Mouse (Mus musculus) subcutaneous adipose tissue, adult 2 months (tissue): ENCODE results near the gene Hist1h4d. TPM values are rescaled to one million over a fixed set of nuclear protein-coding genes. Genes with fewer than 3 reads are reported as not detected.

ENCODE experiments used
- polyA plus RNA-seq: library from polyadenylated mRNA; depleted of rRNA; stranded (reverse); fragments of >200 nt; gene quantifications from 2 replicates; pipeline ENCODE4 v1.2.3, GENCODE M21; 2012; ENCODE audit warnings: low replicate concordance; rRNA removed

Hist1h4d gene
- polyA plus RNA-seq, 1 experiment = 10.8 TPM

Other genes starting within 250 kb of the Hist1h4d start
- gene Zfp322a, start 212.4 kb upstream of the Hist1h4d start, polyA plus RNA-seq = 1.7 and 3.0 TPM in 2 replicates
- gene Abt1, start 157.7 kb upstream of the Hist1h4d start, polyA plus RNA-seq = 3.0 and 4.4 TPM in 2 replicates
- gene Btn1a1, start 115.7 kb upstream of the Hist1h4d start, polyA plus RNA-seq = not detected in 2 replicates
- gene Btn2a2, start 92.7 kb upstream of the Hist1h4d start, polyA plus RNA-seq = not detected in 2 replicates
- 57.5 and 141 TPM in 2 replicates for gene Hist1h4h, start 50.5 kb upstream of the Hist1h4d start, polyA plus RNA-seq
- gene Hist1h2af, start 47.7 kb upstream of the Hist1h4d start, polyA plus RNA-seq = 3.5 and 114 TPM in 2 replicates
- gene Hist1h3g, start 46.2 kb upstream of the Hist1h4d start, polyA plus RNA-seq = 1.4 and 14.2 TPM in 2 replicates
- 0.62 and 1.6 TPM in 2 replicates for gene Hist1h2bh, start 38.2 kb upstream of the Hist1h4d start, polyA plus RNA-seq
- 2.2 and 3.5 TPM in 2 replicates for gene Hist1h3f, start 37.5 kb upstream of the Hist1h4d start, polyA plus RNA-seq
- 1.6 and 10.0 TPM in 2 replicates for gene Hist1h4f, start 29.9 kb upstream of the Hist1h4d start, polyA plus RNA-seq
- 0.19 and 0.29 TPM in 2 replicates for gene Hist1h1d, start 28.3 kb upstream of the Hist1h4d start, polyA plus RNA-seq
- 4.3 and 14.6 TPM in 2 replicates for gene Hist1h3e, start 19.2 kb upstream of the Hist1h4d start, polyA plus RNA-seq
- gene Hist1h2ae, start 10.4 kb upstream of the Hist1h4d start, polyA plus RNA-seq = 0.97 and 6.5 TPM in 2 replicates
- gene Hist1h2bg, start 10.2 kb upstream of the Hist1h4d start, polyA plus RNA-seq = 13.0 and 39.0 TPM in 2 replicates
- 7.1 TPM in 1 of 2 replicates, not detected in the other for gene Hist1h2bf, start 7.4 kb upstream of the Hist1h4d start, polyA plus RNA-seq
- 1.2 and 2.4 TPM in 2 replicates for gene Hist1h2ad, start 7.2 kb upstream of the Hist1h4d start, polyA plus RNA-seq
- gene Hist1h3d, start 5.8 kb upstream of the Hist1h4d start, polyA plus RNA-seq = 3.8 and 10.6 TPM in 2 replicates
- gene Hist1h2be, start 39.5 kb downstream of the Hist1h4d start, polyA plus RNA-seq = 3.5 and 10.2 TPM in 2 replicates
- gene Hist1h1e, start 41.0 kb downstream of the Hist1h4d start, polyA plus RNA-seq = 2.3 and 5.0 TPM in 2 replicates
- gene Hist1h2ac, start 102.3 kb downstream of the Hist1h4d start, polyA plus RNA-seq = 0.29 and 0.85 TPM in 2 replicates
- gene Hist1h2bc, start 102.6 kb downstream of the Hist1h4d start, polyA plus RNA-seq = 245 and 394 TPM in 2 replicates
- not detected in 2 replicates for gene Hist1h1t, start 114.2 kb downstream of the Hist1h4d start, polyA plus RNA-seq
- gene Hist1h4c, start 116.9 kb downstream of the Hist1h4d start, polyA plus RNA-seq = 5.8 TPM in 2 replicates
- gene Hfe, start 129.3 kb downstream of the Hist1h4d start, polyA plus RNA-seq = 45.6 and 144 TPM in 2 replicates
- gene Hist1h1c, start 157.2 kb downstream of the Hist1h4d start, polyA plus RNA-seq = 73.0 and 92.8 TPM in 2 replicates
- 0.89 and 13.7 TPM in 2 replicates for gene Hist1h3c, start 164.0 kb downstream of the Hist1h4d start, polyA plus RNA-seq
- 7.3 and 9.2 TPM in 2 replicates for gene Hist1h2bb, start 165.1 kb downstream of the Hist1h4d start, polyA plus RNA-seq
- 1.4 and 13.7 TPM in 2 replicates for gene Hist1h2ab, start 169.5 kb downstream of the Hist1h4d start, polyA plus RNA-seq
- gene Hist1h3b, start 170.7 kb downstream of the Hist1h4d start, polyA plus RNA-seq = 2.3 and 17.2 TPM in 2 replicates
- gene Hist1h4b, start 175.4 kb downstream of the Hist1h4d start, polyA plus RNA-seq = 7.7 TPM in 1 of 2 replicates, not detected in the other
- 7.6 and 9.8 TPM in 2 replicates for gene Hist1h4a, start 179.6 kb downstream of the Hist1h4d start, polyA plus RNA-seq
- gene Hist1h3a, start 180.8 kb downstream of the Hist1h4d start, polyA plus RNA-seq = 1.3 and 14.9 TPM in 2 replicates
- 0.17 and 0.86 TPM in 2 replicates for gene Hist1h1a, start 182.1 kb downstream of the Hist1h4d start, polyA plus RNA-seq
- gene Trim38, start 188.3 kb downstream of the Hist1h4d start, polyA plus RNA-seq = 0.24 TPM in 1 of 2 replicates, not detected in the other
- not detected in 2 replicates for gene Slc17a2, start 225.4 kb downstream of the Hist1h4d start, polyA plus RNA-seq